Mouse (Mus musculus) spleen, adult 12 weeks (tissue): Measurements from ENCODE around the gene Tmem132c.

Source experiments
- DNase-seq: peaks from one replicate; pipeline ENCODE4 v3.0.0; 2022; ENCODE audit warnings: low spot score

Gene Tmem132c

DNA sequence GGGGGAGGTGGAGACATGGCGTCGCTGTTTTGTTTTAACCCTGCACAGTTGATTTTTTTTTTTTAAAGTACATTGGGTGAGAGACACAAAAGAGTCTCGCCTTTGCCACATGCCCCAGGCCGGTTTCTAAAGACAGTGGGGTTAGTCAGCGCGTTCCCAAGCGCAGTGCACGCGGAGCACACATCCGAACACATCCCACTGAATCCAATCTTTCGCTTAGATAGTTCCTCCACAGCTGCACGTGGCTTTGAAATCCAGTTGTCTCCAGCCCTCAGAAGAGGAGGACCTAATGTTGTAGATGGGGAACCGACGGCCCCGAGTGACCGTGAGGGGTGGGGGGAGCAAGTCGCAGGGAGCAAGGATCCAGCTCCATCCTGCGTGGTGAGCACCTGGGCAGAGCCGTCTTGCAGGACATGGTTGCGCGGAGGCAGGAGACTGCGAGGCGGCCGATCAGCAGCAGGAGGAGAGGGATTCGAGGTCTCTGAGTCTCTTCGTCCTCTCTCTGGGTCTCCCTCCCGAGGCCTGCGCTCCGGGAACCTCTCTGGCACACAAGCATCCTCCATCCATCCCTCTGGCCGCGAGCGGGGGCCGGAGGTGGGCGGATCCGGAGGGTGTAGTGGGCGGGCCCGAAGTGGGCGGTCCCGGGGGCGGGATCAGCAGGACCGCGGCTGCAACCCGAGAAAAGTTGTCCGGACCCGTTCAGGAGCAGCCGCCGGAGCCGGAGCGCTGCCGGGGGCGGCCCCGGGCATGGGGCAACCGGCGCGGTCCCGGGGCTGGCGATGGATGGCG lies at the start of gene Tmem132c:
TSS of gene Tmem132c (plus strand) at position 673 of the 789 bp plus-strand sequence.
- no peak for DNase-seq

DNA sequence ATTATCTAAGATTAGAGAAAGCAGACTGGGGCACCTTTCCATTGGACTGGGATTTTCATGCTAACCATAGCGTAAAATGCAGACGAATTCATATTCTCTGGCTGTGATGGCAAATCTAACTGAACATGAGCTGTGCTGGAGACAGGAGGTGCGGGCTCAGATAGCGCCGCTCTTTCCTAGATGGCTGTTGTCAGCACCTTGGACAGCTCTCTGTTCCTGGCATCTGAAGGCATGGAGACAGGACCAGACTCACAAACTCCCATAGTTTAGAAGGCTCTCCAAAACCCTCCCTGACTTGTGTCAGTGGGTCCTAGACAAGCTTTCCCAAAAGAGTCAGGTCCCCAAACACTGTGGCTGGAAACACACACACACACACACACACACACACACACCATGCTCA lies 49.7 kb upstream of the Tmem132c start:
- DNase-seq, result no peak

DNA sequence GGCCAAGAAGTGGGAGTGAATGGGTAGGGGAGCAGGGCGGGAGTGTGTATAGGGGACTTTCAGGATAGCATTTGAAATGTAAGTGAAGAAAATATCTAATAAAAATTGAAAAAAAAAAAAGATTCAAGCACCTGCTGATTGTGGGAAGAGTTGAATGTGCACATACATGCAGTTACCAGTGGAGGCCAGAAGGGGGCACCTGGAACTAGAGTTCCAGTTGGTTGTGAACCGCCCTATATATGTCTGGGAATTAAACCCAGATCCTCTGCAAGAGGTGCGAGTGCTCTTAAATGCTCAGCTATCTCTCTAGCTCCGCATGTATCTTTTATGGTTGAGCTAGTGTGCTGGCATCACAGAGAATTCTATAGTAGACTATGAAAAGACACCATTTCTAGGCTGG lies 42.8 kb upstream of the Tmem132c start:
- no peak for DNase-seq

DNA sequence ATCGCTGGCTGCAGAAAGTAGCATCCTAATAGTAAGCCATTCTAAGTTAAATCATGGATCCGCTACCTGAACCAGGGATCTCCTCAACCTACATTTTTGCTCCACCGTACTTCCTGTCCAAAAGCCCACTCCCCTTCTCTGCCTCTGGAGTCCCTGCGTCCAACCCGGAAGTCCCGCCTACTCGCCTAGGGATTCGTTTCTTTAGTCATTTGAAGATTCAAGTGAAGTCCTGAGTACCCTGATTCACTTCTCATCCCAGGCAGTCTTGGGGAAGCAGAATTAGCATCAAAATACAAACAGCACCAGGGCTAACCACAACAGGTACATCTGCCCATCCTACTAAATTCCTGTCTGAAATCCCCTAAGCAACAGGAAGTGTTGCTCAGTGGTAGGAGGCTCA lies 36.7 kb upstream of the Tmem132c start:
- no peak for DNase-seq

DNA sequence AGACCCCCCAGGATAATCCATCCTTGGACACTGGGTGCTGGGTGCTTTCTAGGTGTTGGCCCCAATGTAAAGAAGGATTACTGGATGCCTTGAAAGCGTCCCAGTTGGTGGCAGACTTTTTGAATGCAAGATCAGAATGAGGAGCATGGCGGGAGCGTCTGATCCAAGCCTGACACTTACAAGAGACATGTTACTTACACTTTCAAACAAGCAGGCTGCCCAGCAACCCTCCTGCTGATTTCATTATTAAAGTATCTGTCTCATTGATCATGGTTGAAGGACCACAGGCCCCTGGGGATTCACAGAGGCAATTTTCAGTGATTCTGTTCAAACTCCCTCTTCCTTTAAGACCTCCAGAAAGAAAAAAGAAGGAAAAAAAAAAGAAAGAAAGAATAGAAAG lies 25.2 kb upstream of the Tmem132c start:
- DNase-seq, result no peak

- DNase-seq, result no peak
These were observed 23.9 kb upstream of the Tmem132c start for GRCm38 (mm10) chr5:127217725-127218124.

- no peak for DNase-seq
These were observed 13.5 kb upstream of the Tmem132c start for GRCm38 (mm10) chr5:127227929-127228595.

DNA sequence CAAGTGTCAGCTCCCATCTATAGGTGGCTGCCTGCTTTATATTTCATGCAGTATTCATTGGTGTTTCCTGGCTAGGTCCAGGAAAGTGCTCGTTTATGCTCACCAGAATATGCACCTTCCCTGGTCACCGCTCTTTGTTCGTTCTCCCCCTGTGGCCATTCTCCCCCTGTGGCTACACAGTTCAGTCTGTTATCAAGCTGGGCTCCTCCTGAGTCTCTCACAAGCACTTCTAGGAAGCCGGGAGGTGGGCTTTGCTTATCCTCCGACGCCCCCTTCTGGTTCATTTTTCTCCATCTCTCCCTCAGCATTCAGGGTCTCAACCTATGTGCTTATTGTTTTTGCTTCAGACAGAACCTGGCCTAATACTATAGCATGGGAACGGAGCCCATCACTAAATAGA lies 6.9 kb upstream of the Tmem132c start:
- DNase-seq, result no peak

GRCm38 (mm10) chr5:127235203-127235602 lies 6.4 kb upstream of the Tmem132c start:
- DNase-seq, result no peak

- DNase-seq, result no peak
These were observed 1.9 kb upstream of the Tmem132c start for GRCm38 (mm10) chr5:127239706-127240105.

DNA sequence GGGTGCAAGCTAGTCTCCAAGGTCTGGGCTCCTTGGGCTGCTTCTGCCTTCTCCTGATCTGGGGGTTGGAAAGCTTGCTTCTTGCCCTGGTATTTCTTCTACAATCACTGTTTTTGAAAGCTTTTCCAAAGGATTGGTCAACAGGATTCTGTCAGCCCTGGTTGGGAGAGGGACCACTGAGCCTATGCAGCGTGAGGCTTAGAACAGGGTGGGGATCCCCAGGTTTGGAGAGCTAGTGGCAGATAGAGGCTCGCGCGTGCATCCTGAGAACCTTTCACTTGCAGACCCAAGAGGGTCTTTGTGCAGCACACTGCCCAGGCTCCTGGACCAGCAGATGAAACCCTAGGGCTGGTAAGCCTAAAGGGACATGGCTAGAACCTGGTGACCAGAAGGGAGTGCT lies 962 bp upstream of the Tmem132c start:
- no peak for DNase-seq

GRCm38 (mm10) chr5:127241925-127242762 lies 536 bp downstream of the Tmem132c start:
- no peak for DNase-seq

DNA sequence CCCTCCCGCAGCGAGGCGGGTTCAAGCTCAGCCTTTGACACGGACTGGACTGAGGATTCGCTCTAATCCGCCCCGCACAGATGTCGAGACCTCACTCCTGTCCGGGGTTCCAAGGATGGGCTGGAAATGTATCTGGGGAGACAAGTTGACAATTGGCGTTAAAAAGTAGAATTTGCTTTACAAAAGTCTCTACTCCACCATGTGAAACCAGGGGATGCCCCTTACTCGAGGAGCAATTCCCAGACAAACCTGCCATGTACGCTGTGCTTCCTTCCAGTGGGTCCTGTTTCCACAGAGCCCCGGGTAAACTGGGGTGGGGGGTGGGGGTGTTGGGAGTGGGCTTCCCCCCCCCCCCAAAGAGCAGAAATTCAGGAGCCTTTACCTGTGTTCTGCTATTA lies 1.2 kb downstream of the Tmem132c start:
- no peak for DNase-seq

DNA sequence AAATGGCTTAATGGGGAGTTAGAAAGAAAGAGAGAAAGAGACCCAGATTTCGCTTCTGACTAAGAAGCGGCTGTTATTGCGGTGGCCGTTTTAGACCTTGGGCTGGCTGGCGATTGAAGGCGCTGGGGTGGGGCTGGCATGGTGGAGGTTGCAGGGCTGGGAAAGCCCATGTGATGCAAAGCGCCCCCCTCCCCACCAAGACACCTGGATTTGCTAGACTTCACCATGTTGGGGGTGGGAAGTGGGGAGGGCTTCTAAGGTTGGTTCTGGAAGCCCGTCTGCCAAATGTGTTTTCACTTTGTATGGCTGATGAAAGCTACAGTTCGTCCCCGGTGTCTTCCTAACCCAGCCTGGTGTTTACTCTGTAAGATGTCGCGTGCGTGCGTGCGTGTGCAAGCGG lies 1.6 kb downstream of the Tmem132c start:
- DNase-seq, result no peak

- no peak for DNase-seq
These were observed 2.0 kb downstream of the Tmem132c start for GRCm38 (mm10) chr5:127243611-127244010.

GRCm38 (mm10) chr5:127253263-127253662 lies 11.7 kb downstream of the Tmem132c start:
- no peak for DNase-seq

- no peak for DNase-seq
These were observed 15.5 kb downstream of the Tmem132c start for GRCm38 (mm10) chr5:127256947-127257610.

GRCm38 (mm10) chr5:127262136-127262535 lies 20.5 kb downstream of the Tmem132c start:
- DNase-seq, result no peak

DNA sequence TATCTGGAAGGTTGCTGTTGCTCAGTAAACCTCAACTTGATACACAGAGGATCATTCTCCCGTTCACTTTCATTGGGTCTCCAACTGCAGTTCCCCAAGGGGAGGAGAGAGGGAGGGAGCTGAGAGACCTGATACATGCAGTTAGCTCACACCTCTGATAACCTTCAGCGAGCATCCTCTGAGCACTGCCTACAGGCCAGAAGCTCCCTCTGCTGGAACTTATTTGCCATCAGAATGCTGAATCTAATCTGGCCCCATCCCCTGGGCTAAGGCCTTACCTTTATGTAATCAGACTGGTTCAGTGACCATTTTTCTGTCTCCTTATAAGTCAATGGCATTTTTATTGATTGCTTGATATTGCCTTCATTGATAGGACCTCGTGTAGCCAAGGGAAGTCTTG lies 29.5 kb downstream of the Tmem132c start:
- no peak for DNase-seq

- DNase-seq, result no peak
These were observed 37.9 kb downstream of the Tmem132c start for GRCm38 (mm10) chr5:127279462-127279861.

- DNase-seq, result no peak
These were observed 39.6 kb downstream of the Tmem132c start for GRCm38 (mm10) chr5:127281186-127281585.

- no peak for DNase-seq
These were observed 41.0 kb downstream of the Tmem132c start for GRCm38 (mm10) chr5:127282539-127283123.
